Mouse (Mus musculus) Patski (cell line): Measurements from ENCODE around the gene Zbtb20. TPM values are rescaled to one million over a fixed set of nuclear protein-coding genes. Genes with fewer than 3 reads are reported as not detected.

Source experiments
- ATAC-seq: fragments of 100-300 bp; one replicate; pipeline ENCODE4 v1.8.0; 2021
- CTCF ChIA-PET: fragments of 350-600 bp; sonication (Branson Sonifier 250); formaldehyde crosslinking; loops from one replicate; lab custom pipeline; 2022; ENCODE audit warnings: inconsistent platforms; lab: Charles Lee
- POLR2A ChIA-PET: fragments of 350-600 bp; sonication (Branson Sonifier 250); formaldehyde crosslinking; loops from one replicate; lab custom pipeline; 2022; ENCODE audit warnings: antibody characterized with exemption, inconsistent platforms; lab: Charles Lee
- DNase-seq: peaks from one replicate; pipeline ENCODE4 v3.0.0-alpha.2; 2011; ENCODE audit warnings: low read depth, low spot score
- H3K27me3 ChIP-seq: fragments of 371-371 bp; one replicate; pipeline ENCODE4 v1.5.1; 2021
- CTCF ChIP-seq: fragments of 100-300 bp; IDR thresholded peaks from one replicate; pipeline ENCODE4 v1.5.1; 2021
- in situ Hi-C: fragments of 300-500 bp; cut with MboI; formaldehyde crosslinking; loops from 3 replicates; pipeline ENCODE4 v1.11.1; 2018; ENCODE audit warnings: low pct_unique_long_range_greater_than_20kb, mixed read lengths
- polyA plus RNA-seq: library from polyadenylated mRNA; unstranded; gene quantifications from one replicate; pipeline ENCODE4 v1.2.3, GENCODE M21; 2021

Zbtb20 gene
- polyA plus RNA-seq, 1 experiment from 2014 or later: 12.2 TPM

- no peaks in the 10 kb centered on the region for H3K27me3 ChIP-seq
- DNase-seq (no peak), ATAC-seq (no peak)
- ChIA-PET CTCF (interaction anchor here (1.4 kb wide), 1 partner anchor 10 kb away, joined by 3 read pairs; no protein-coding TSS in a partner anchor), POLR2A (no interaction called here)
- in situ Hi-C loops: no loop called here
- TF ChIP-seq CTCF: no peak
These were observed 756.1 kb downstream of the Zbtb20 start for GRCm38 (mm10) chr16:43631758-43632157.

- DNase-seq (no peak), ATAC-seq (no peak)
- H3K27me3 ChIP-seq: no peaks in the 10 kb centered on the region
- in situ Hi-C loops: no loop called here
- TF ChIP-seq CTCF: no peak
- ChIA-PET CTCF (interaction anchor here (1.2 to 1.6 kb wide), 2 partner anchors 10 to 36 kb away, joined by 4 to 7 read pairs; no protein-coding TSS in a partner anchor), POLR2A (no interaction called here)
These were observed 758.4 kb downstream of the Zbtb20 start for GRCm38 (mm10) chr16:43634037-43634436.

- no peaks in the 10 kb centered on the region for H3K27me3 ChIP-seq
- no peak for TF ChIP-seq CTCF
- ATAC-seq: no peak
- DNase-seq: no peak
- in situ Hi-C loops: no loop called here
- ChIA-PET POLR2A (no interaction called here), CTCF (no interaction called here)
These were observed 761.6 kb downstream of the Zbtb20 start for GRCm38 (mm10) chr16:43637241-43637640.

GRCm38 (mm10) chr16:43638406-43639049 lies 762.8 kb downstream of the Zbtb20 start:
- POLR2A ChIA-PET: no interaction called here
- DNase-seq: no peak

GRCm38 (mm10) chr16:43641230-43641629 lies 765.5 kb downstream of the Zbtb20 start:
- no peak for TF ChIP-seq CTCF
- CTCF ChIA-PET: no interaction called here
- POLR2A ChIA-PET: no interaction called here
- H3K27me3 ChIP-seq: no peaks in the 10 kb centered on the region
- no peak for ATAC-seq
- in situ Hi-C loops: no loop called here
- DNase-seq: no peak

More at GRCm38 (mm10) chr16:43638406-43639049, 762.8 kb downstream of the Zbtb20 start:
- TF ChIP-seq CTCF: no peak
- H3K27me3 ChIP-seq: no peaks in the 10 kb centered on the region
- no peak for ATAC-seq
- in situ Hi-C loops: no loop called here
- CTCF ChIA-PET: interaction anchor here (1.1 kb wide), 1 partner anchor 14 kb away, joined by 3 read pairs; no protein-coding TSS in a partner anchor

- ChIA-PET POLR2A (no interaction called here), CTCF (no interaction called here)
- no peak for ATAC-seq
- in situ Hi-C loops: no loop called here
- no peak for DNase-seq
- H3K27me3 ChIP-seq: no peaks in the 10 kb centered on the region
- TF ChIP-seq CTCF: no peak
These were observed 770.2 kb downstream of the Zbtb20 start for GRCm38 (mm10) chr16:43645879-43646278.

GRCm38 (mm10) chr16:43646943-43647342 lies 771.3 kb downstream of the Zbtb20 start:
- no peak for DNase-seq
- POLR2A ChIA-PET: no interaction called here
- in situ Hi-C loops: no loop called here
- no peak for ATAC-seq
- CTCF ChIA-PET: no interaction called here
- TF ChIP-seq CTCF: no peak
- H3K27me3 ChIP-seq: no peaks in the 10 kb centered on the region

- ChIA-PET CTCF (no interaction called here), POLR2A (interaction anchor here (0.5 kb wide), 1 partner anchor 541 kb away, joined by 4 read pairs; no protein-coding TSS in a partner anchor)
- TF ChIP-seq CTCF: no peak
These were observed 772.0 kb downstream of the Zbtb20 start for GRCm38 (mm10) chr16:43647641-43648040.

GRCm38 (mm10) chr16:43650355-43651080 lies 774.8 kb downstream of the Zbtb20 start:
- in situ Hi-C loops: no loop called here
- ATAC-seq: no peak
- ChIA-PET POLR2A (no interaction called here), CTCF (no interaction called here)
- no peak for TF ChIP-seq CTCF
- no peaks in the 10 kb centered on the region for H3K27me3 ChIP-seq
- DNase-seq: no peak

More at GRCm38 (mm10) chr16:43647641-43648040, 772.0 kb downstream of the Zbtb20 start:
- no peak for ATAC-seq
- in situ Hi-C loops: no loop called here
- no peaks in the 10 kb centered on the region for H3K27me3 ChIP-seq
- no peak for DNase-seq

GRCm38 (mm10) chr16:43653288-43653687 lies 777.6 kb downstream of the Zbtb20 start:
- ChIA-PET POLR2A (no interaction called here), CTCF (no interaction called here)
- DNase-seq (no peak), ATAC-seq (no peak)
- in situ Hi-C loops: no loop called here
- H3K27me3 ChIP-seq: no peaks in the 10 kb centered on the region
- no peak for TF ChIP-seq CTCF

GRCm38 (mm10) chr16:43654269-43654668 lies 778.6 kb downstream of the Zbtb20 start:
- POLR2A ChIA-PET: no interaction called here
- CTCF ChIA-PET: no interaction called here
- in situ Hi-C loops: no loop called here
- TF ChIP-seq CTCF: no peak
- ATAC-seq (no peak), DNase-seq (no peak)
- no peaks in the 10 kb centered on the region for H3K27me3 ChIP-seq
